7 mouse cellular contexts compared by ENCODE assay signal in genomic region chr17:80577639-80578038, GRCm38 (mm10). TPM values are rescaled to one million over a fixed set of nuclear protein-coding genes. Genes with fewer than 3 reads are reported as not detected.
A peak's percentile ranks its signal among the peaks of the same experiment; 100 is the strongest.
DNase-seq lines count a peak whose midpoint lies in the region; ATAC-seq and TF ChIP-seq lines count a peak whose summit lies in the region.

Gene Cdkl4, minus strand, starts transcription at chr17:80577813.

- intact Hi-C loops in left cerebral cortex, postnatal 14 days (cut with DNase I), result no loop called here

- no peak for TF ChIP-seq CTCF in lung, adult 2 months (IDR thresholded peaks at IDR 0.05; ENCODE audit: insufficient read depth, low read length)
- no peak for TF ChIP-seq CTCF in olfactory bulb, adult 2 months (IDR thresholded peaks at IDR 0.05; ENCODE audit: insufficient read depth, low read depth, low read length)

- peak within 1 kb of the TSS; percentile 54 for H3K9ac ChIP-seq in forebrain, embryonic 15.5 days (replicated peaks)

- H3K4me3 ChIP-seq in lung, adult 2 months (replicated peaks; ENCODE audit: extremely low read depth, low read depth, low read length), result peak within 1 kb of the TSS; percentile 9
- peak within 1 kb of the TSS; percentile 45 for H3K4me3 ChIP-seq in forebrain, embryonic 15.5 days
- peak within 1 kb of the TSS; percentile 44 for H3K4me3 ChIP-seq in olfactory bulb, adult 2 months (ENCODE audit: insufficient read depth, low read depth, low read length)

- H3K27ac ChIP-seq in forebrain, embryonic 15.5 days (replicated peaks), result peak within 1 kb of the TSS; percentile 12; the same call in 1 of the 2 replicates
- no peak within 1 kb of the TSS for H3K27ac ChIP-seq in olfactory bulb, adult 2 months (ENCODE audit: insufficient read depth, low read depth, low read length)

- H3K4me2 ChIP-seq in forebrain, embryonic 15.5 days (replicated peaks), result peak within 1 kb of the TSS; percentile 82

- no peaks in the 10 kb centered on the region for H3K9me3 ChIP-seq in forebrain, embryonic 15.5 days

- DNase-seq in lung, adult 2 months, result no peak
- DNase-seq in lung, adult 18-20 months, result no peak
- no peak for DNase-seq in left cerebral cortex, postnatal 14 days (ENCODE audit: low spot score in 2 of 2)
- DNase-seq in retina, postnatal 1 day, result no peak

- no peaks in the 10 kb centered on the region for H3K27me3 ChIP-seq in forebrain, embryonic 15.5 days

- peaks cover 17% of the 10 kb centered on the region for H3K36me3 ChIP-seq in forebrain, embryonic 15.5 days

- 77% methylated on average over 15 of the region's 15 CpGs for WGBS in lung, adult 2 months
- 65% methylated on average over 15 of the region's 15 CpGs for WGBS in forebrain, embryonic 15.5 days
- WGBS in olfactory bulb, adult 2 months, result 65% methylated on average over 15 of the region's 15 CpGs

- ATAC-seq in forebrain, embryonic 15.5 days (replicated peaks), result peak; percentile 58
- no peak for ATAC-seq in megakaryocyte-erythroid progenitor cell, adult 5-6 weeks (replicated peaks; ENCODE audit: low FRiP score, low TSS enrichment, poor library complexity, severe bottlenecking)

- no peaks in the 10 kb centered on the region; the same call in 1 of the 2 replicates for H3K4me1 ChIP-seq in lung, adult 2 months (ENCODE audit: control insufficient read depth, insufficient read depth, low read length)
- H3K4me1 ChIP-seq in forebrain, embryonic 15.5 days, result peaks cover 10% of the 10 kb centered on the region; the same call in 1 of the 2 replicates
- 0 out of 2 replicates have a peak, but pooled peaks cover 5% of the 10 kb centered on the region for H3K4me1 ChIP-seq in olfactory bulb, adult 2 months (ENCODE audit: control insufficient read depth, insufficient read depth, low read length)

- no peak for TF ChIP-seq POLR2A in lung, adult 2 months (IDR thresholded peaks at IDR 0.05; ENCODE audit: borderline replicate concordance, extremely low read depth, low read depth, low read length)
- no peak for TF ChIP-seq POLR2A in olfactory bulb, adult 2 months (IDR thresholded peaks at IDR 0.05; ENCODE audit: insufficient read depth, low read depth, low read length)

RNA-seq across cellular contexts. Expression of gene Cdkl4, which starts in this region (rescaled TPM):
- polyA plus RNA-seq in lung, adult 2 months (2012; rRNA removed), result 1.7 and 2.4 TPM in 2 replicates
- 3.0 and 3.7 TPM in 2 replicates for polyA plus RNA-seq in forebrain, embryonic 15.5 days (2015; fragmentation: Nextera tagmentation; extraction: Ambion mirVana)
- total RNA-seq in left cerebral cortex, postnatal 14 days (2021), result 10 to 100 TPM; 16.4 to 20.4 TPM
- polyA plus RNA-seq in olfactory bulb, adult 2 months (2012; ENCODE audit: insufficient read depth, insufficient read length, low replicate concordance, missing spikeins), result not detected in 2 replicates
- total RNA-seq in megakaryocyte-erythroid progenitor cell, adult 5-6 weeks (2014; fragmentation: Nextera tagmentation), result 1.3 TPM in 1 of 2 replicates, not detected in the other
- total RNA-seq in megakaryocyte-erythroid progenitor cell, adult 5-6 weeks (2017), result 0.72 TPM in 1 of 2 replicates, not detected in the other

Comparison
In these comparisons a context has a peak if more than half of its experiments do, and no peak if none do; other contexts are left out.
1. RNA of gene Cdkl4 (total RNA-seq): 16.4 to 20.4 TPM in left cerebral cortex, postnatal 14 days; 0.72 to 1.3 TPM in megakaryocyte-erythroid progenitor cell, adult 5-6 weeks; every median in the first group is over 4 times any median in the second.
2. Peak in every context shown above with its lines, with median percentiles within 50 percentile points of each other: H3K4me3 ChIP-seq.